Mouse (Mus musculus) limb, embryonic 13.5 days (tissue): ENCODE data around the gene Ndrg3. TPM values are rescaled to one million over a fixed set of nuclear protein-coding genes. Genes with fewer than 3 reads are reported as not detected.

Experiments used
- ATAC-seq: fragments of 200-750 bp; cut with Nextera tagmentation; 2 replicates; pipeline ENCODE4 v1.8.0; 2017; ENCODE audit warnings: low read depth, moderate number of reproducible peaks, moderate TSS enrichment; ENCODE audit not compliant: low FRiP score
- H3K27ac ChIP-seq: fragments of 300-500 bp; sonication (generic); 2 replicates; pipeline ENCODE4 v1.5.1; 2015; ENCODE audit warnings: inconsistent platforms, mild to moderate bottlenecking, moderate library complexity
- H3K27me3 ChIP-seq: fragments of 300-500 bp; sonication (generic); 2 replicates; pipeline ENCODE4 v1.6.1; 2015; ENCODE audit warnings: mild to moderate bottlenecking, inconsistent platforms
- H3K36me3 ChIP-seq: fragments of 300-500 bp; sonication (generic); 2 replicates; pipeline ENCODE4 v1.6.1; 2015; ENCODE audit warnings: inconsistent platforms, mild to moderate bottlenecking, moderate library complexity
- H3K4me1 ChIP-seq: fragments of 300-500 bp; sonication (generic); 2 replicates; pipeline ENCODE4 v1.6.1; 2015; ENCODE audit warnings: inconsistent platforms
- H3K4me2 ChIP-seq: fragments of 300-500 bp; sonication (generic); replicated peaks from 2 replicates; pipeline ENCODE4 v1.6.1; 2015; ENCODE audit warnings: inconsistent platforms, mild to moderate bottlenecking, moderate library complexity
- H3K4me3 ChIP-seq: fragments of 300-500 bp; sonication (generic); 2 replicates; pipeline ENCODE4 v1.5.1; 2015; ENCODE audit warnings: moderate library complexity, mild to moderate bottlenecking, inconsistent platforms
- H3K9ac ChIP-seq: fragments of 300-500 bp; sonication (generic); 2 replicates; pipeline ENCODE4 v1.6.1; 2015; ENCODE audit warnings: mild to moderate bottlenecking, inconsistent platforms
- H3K9me3 ChIP-seq: fragments of 300-500 bp; sonication (generic); 2 replicates; pipeline ENCODE4 v1.6.1; 2016; ENCODE audit warnings: inconsistent platforms
- WGBS: fragments of 180-500 bp; shearing (Covaris S2); methylation state at CpG from one replicate; pipeline ENCODE4 v1.1.7; 2015; 5-methylcytosine and 5-hydroxymethylcytosine counted together
- polyA plus RNA-seq: library from polyadenylated mRNA; unstranded; fragments of >200 nt; fragmentation: Nextera tagmentation; extraction: Ambion mirVana; gene quantifications from 2 replicates; pipeline ENCODE4 v1.2.1, GENCODE M21; 2015

Gene Ndrg3
- polyA plus RNA-seq, 1 experiment from 2014 or later, result 48.6 TPM

GRCm38 (mm10) chr2:157019228-157019627 is 27.4 kb upstream of the Ndrg3 start:
- H3K27me3 ChIP-seq, result no peaks in the 10 kb centered on the region
- H3K9me3 ChIP-seq, result no peaks in the 10 kb centered on the region
- ATAC-seq, result no peak
- 91% methylated on average over 4 of the region's 4 CpGs for WGBS
- H3K9ac ChIP-seq, result no peak overlapping the region
- no peaks in the 10 kb centered on the region for H3K4me1 ChIP-seq
- no peak overlapping the region for H3K4me3 ChIP-seq
- no peak overlapping the region for H3K4me2 ChIP-seq
- H3K27ac ChIP-seq, result no peak overlapping the region
- peaks cover 100% of the 10 kb centered on the region for H3K36me3 ChIP-seq

GRCm38 (mm10) chr2:157016529-157017270 is 24.8 kb upstream of the Ndrg3 start:
- Histone ChIP-seq H3K4me3 (no peak overlapping the region), H3K36me3 (peaks cover 91% of the 10 kb centered on the region), H3K9ac (no peak overlapping the region), H3K27ac (no peak overlapping the region), H3K4me2 (no peak overlapping the region), H3K4me1 (peaks cover under 1% of the 10 kb centered on the region; the same call in 1 of the 2 replicates), H3K27me3 (no peaks in the 10 kb centered on the region), H3K9me3 (no peaks in the 10 kb centered on the region)
- WGBS, result 83% methylated on average over 18 of the region's 18 CpGs
- no peak for ATAC-seq

- Histone ChIP-seq H3K4me2 (no peak overlapping the region), H3K27me3 (no peaks in the 10 kb centered on the region), H3K9me3 (no peaks in the 10 kb centered on the region), H3K27ac (no peak overlapping the region), H3K9ac (no peak overlapping the region), H3K4me1 (peaks cover 19% of the 10 kb centered on the region), H3K36me3 (peaks cover 47% of the 10 kb centered on the region), H3K4me3 (no peak overlapping the region)
- no peak for ATAC-seq
- WGBS, result 87% methylated on average over 6 of the region's 6 CpGs
These were observed 20.5 kb upstream of the Ndrg3 start for GRCm38 (mm10) chr2:157012341-157012740.

- WGBS, result 44% methylated on average over 11 of the region's 11 CpGs
- no peak overlapping the region for H3K9ac ChIP-seq
- H3K4me2 ChIP-seq, result no peak overlapping the region
- H3K27me3 ChIP-seq, result no peaks in the 10 kb centered on the region
- no peaks in the 10 kb centered on the region for H3K9me3 ChIP-seq
- peaks cover 32% of the 10 kb centered on the region for H3K36me3 ChIP-seq
- peaks cover 30% of the 10 kb centered on the region for H3K4me1 ChIP-seq
- ATAC-seq, result no peak
- peak overlapping the region; percentile 40; the same call in 1 of the 2 replicates for H3K27ac ChIP-seq
- no peak overlapping the region for H3K4me3 ChIP-seq
These were observed 18.9 kb upstream of the Ndrg3 start for GRCm38 (mm10) chr2:157010634-157011310.

- no peak for ATAC-seq
- Histone ChIP-seq H3K27ac (peak overlapping the region; percentile 40; the same call in 1 of the 2 replicates), H3K36me3 (peaks cover 27% of the 10 kb centered on the region), H3K4me2 (no peak overlapping the region), H3K4me3 (no peak overlapping the region), H3K4me1 (peaks cover 35% of the 10 kb centered on the region), H3K9me3 (no peaks in the 10 kb centered on the region), H3K27me3 (no peaks in the 10 kb centered on the region), H3K9ac (no peak overlapping the region)
These were observed 18.3 kb upstream of the Ndrg3 start for GRCm38 (mm10) chr2:157010121-157010520.

- H3K4me2 ChIP-seq, result no peak overlapping the region
- no peaks in the 10 kb centered on the region for H3K27me3 ChIP-seq
- H3K9ac ChIP-seq, result no peak overlapping the region
These were observed 16.7 kb upstream of the Ndrg3 start for GRCm38 (mm10) chr2:157008509-157008908.

GRCm38 (mm10) chr2:157007234-157007596 is 15.4 kb upstream of the Ndrg3 start:
- Histone ChIP-seq H3K9me3 (no peaks in the 10 kb centered on the region), H3K4me3 (peak overlapping the region; percentile 78), H3K9ac (peak overlapping the region; percentile 83), H3K27ac (peak overlapping the region; percentile 81), H3K36me3 (peaks cover 26% of the 10 kb centered on the region), H3K4me1 (peaks cover 35% of the 10 kb centered on the region), H3K4me2 (peak overlapping the region; percentile 90), H3K27me3 (no peaks in the 10 kb centered on the region)
- WGBS, result 29% methylated on average over 5 of the region's 5 CpGs
- ATAC-seq, result no peak

More at GRCm38 (mm10) chr2:157008509-157008908, 16.7 kb upstream of the Ndrg3 start:
- peaks cover 35% of the 10 kb centered on the region for H3K4me1 ChIP-seq
- H3K9me3 ChIP-seq, result no peaks in the 10 kb centered on the region
- peaks cover 27% of the 10 kb centered on the region for H3K36me3 ChIP-seq
- ATAC-seq, result no peak
- H3K27ac ChIP-seq, result no peak overlapping the region; the same call in 1 of the 2 replicates
- no peak overlapping the region for H3K4me3 ChIP-seq

- Histone ChIP-seq H3K27me3 (no peaks in the 10 kb centered on the region), H3K9ac (peak within 1 kb of the TSS; percentile 83), H3K4me3 (peak within 1 kb of the TSS; percentile 78), H3K4me1 (peaks cover 34% of the 10 kb centered on the region), H3K4me2 (peak within 1 kb of the TSS; percentile 90), H3K9me3 (no peaks in the 10 kb centered on the region), H3K27ac (peak within 1 kb of the TSS; percentile 81), H3K36me3 (peaks cover 27% of the 10 kb centered on the region)
- WGBS, result under 1% methylated on average over 53 of the region's 56 CpGs
- ATAC-seq, result peak; percentile 81
These were observed 14.8 kb upstream of the Ndrg3 start, which contains the start of gene Dsn1 for GRCm38 (mm10) chr2:157006511-157007233. Gene Dsn1 (minus strand): TSS chr2:157007154.

- peaks cover 51% of the 10 kb centered on the region for H3K36me3 ChIP-seq
These were observed 10.5 kb upstream of the Ndrg3 start for GRCm38 (mm10) chr2:157002321-157002720.

GRCm38 (mm10) chr2:156998263-156998662 is 6.4 kb upstream of the Ndrg3 start:
- H3K27ac ChIP-seq, result no peak overlapping the region
- no peak overlapping the region for H3K4me3 ChIP-seq
- no peaks in the 10 kb centered on the region for H3K4me1 ChIP-seq
- no peak overlapping the region for H3K4me2 ChIP-seq
- H3K36me3 ChIP-seq, result peaks cover 62% of the 10 kb centered on the region
- H3K9ac ChIP-seq, result no peak overlapping the region
- ATAC-seq, result no peak
- 87% methylated on average over 5 of the region's 5 CpGs for WGBS
- H3K9me3 ChIP-seq, result no peaks in the 10 kb centered on the region
- no peaks in the 10 kb centered on the region for H3K27me3 ChIP-seq

More at GRCm38 (mm10) chr2:157002321-157002720, 10.5 kb upstream of the Ndrg3 start:
- no peak overlapping the region for H3K27ac ChIP-seq
- no peak for ATAC-seq
- no peak overlapping the region for H3K4me2 ChIP-seq
- H3K9me3 ChIP-seq, result no peaks in the 10 kb centered on the region
- WGBS, result 90% methylated on average over 4 of the region's 4 CpGs
- H3K9ac ChIP-seq, result no peak overlapping the region
- no peak overlapping the region for H3K4me3 ChIP-seq
- H3K27me3 ChIP-seq, result no peaks in the 10 kb centered on the region
- H3K4me1 ChIP-seq, result peaks cover 15% of the 10 kb centered on the region

- WGBS, result 69% methylated on average over 6 of the region's 6 CpGs
- Histone ChIP-seq H3K4me2 (no peak overlapping the region), H3K4me3 (no peak overlapping the region), H3K36me3 (peaks cover 55% of the 10 kb centered on the region), H3K9me3 (no peaks in the 10 kb centered on the region), H3K27me3 (no peaks in the 10 kb centered on the region), H3K27ac (no peak overlapping the region), H3K9ac (no peak overlapping the region), H3K4me1 (no peaks in the 10 kb centered on the region)
- ATAC-seq, result no peak
These were observed 4.7 kb upstream of the Ndrg3 start for GRCm38 (mm10) chr2:156996576-156996975.
